Mouse (Mus musculus) cerebellum, adult 2 months (tissue): Measurements from ENCODE around the gene Cenpu.

ENCODE experiments used
- CTCF ChIP-seq: fragments of 200-500 bp; IDR thresholded peaks from 2 replicates; pipeline ENCODE4 v1.5.1; 2011; ENCODE audit warnings: low read depth, mild to moderate bottlenecking, control low read depth, low read length, moderate library complexity, borderline replicate concordance; ENCODE audit not compliant: insufficient read depth
- POLR2A ChIP-seq: fragments of 200-500 bp; IDR thresholded peaks from 2 replicates; pipeline ENCODE4 v1.6.1; 2011; ENCODE audit warnings: low read length, control low read depth, borderline replicate concordance; ENCODE audit not compliant: insufficient read depth

DNA sequence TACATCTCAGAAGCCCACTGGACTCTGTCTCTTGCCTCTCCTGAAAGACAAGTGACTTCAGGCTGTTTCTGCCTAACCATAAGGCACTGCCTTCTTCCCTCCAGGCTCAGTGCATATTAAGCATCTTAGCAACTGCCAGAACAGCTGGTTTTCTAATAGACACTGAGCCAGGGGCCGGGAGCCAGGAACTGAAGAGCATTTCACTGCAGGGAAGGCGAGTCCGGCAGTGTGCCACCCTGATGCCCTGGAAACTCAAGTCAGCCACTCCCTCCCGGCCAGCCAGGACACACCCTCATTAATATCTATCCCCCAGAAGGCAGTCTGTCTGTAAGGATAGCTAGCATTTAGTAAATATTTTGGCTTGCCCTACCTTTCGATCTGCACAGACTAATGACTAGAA lies 12.1 kb upstream of the Cenpu start:
- no peak for TF ChIP-seq POLR2A
- TF ChIP-seq CTCF = no peak
